Mouse (Mus musculus): ENCODE data around the gene Gm21170. TPM values are rescaled to one million over a fixed set of nuclear protein-coding genes. Genes with fewer than 3 reads are reported as not detected.

Gm21170 gene
- not detected for polyA plus RNA-seq (2017; shearing (Covaris generic))

DNA sequence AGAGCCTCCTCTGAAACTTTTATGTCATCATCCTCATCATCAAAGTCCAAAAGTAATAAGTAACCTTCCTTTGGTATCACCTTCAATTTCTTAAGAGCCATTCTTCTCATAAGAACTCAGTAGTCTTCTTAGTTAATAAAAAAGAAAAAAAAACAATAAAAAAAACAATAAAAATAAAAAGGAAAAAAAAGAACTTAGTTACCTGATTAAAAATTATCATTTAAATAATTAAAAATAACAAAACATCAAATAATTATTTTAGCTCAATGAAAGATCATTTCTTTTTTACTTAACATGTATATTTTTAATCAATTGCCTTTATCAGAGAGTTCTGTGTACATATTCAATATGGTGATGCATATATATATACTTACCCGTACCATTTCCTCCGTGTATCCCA lies at the start of gene Gm21170:
TSS of gene Gm21170 (minus strand) at position 101 of the 400 bp plus-strand sequence.

Other genes starting within 250 kb of the Gm21170 start
- gene Gm21256, start 240.1 kb downstream of the Gm21170 start, polyA plus RNA-seq (2017; shearing (Covaris generic)) = not detected

Measured in activated CD4-positive, CD25-positive, alpha-beta regulatory T cell (primary cell).